Mouse (Mus musculus): ENCODE results near the gene Fam193a.

DNA sequence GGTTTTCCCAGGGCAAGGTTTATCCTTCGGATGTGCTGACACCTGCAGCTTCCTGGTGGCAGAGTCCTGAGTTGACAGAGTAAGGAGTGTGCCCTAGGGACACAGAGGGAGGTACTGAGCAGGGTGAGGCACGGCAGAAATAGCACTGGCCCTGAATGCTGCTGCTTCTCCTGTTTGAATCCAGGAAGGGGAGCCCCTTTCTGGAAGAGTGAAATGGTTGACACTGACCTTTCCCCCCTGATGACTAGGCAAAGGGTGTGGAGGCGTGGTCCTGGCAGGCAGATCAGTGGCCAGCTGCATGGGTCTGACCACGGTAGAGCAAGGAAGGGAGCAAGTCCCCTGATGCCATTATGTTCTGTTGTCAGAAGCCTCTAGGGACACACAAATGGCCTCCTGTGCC, 161.0 kb downstream of the Fam193a start:
- TF ChIP-seq CTCF (IDR thresholded peaks at IDR 0.05; ENCODE audit: control insufficient read depth, insufficient read depth, low read length) (no peak), POLR2A (IDR thresholded peaks at IDR 0.05; ENCODE audit: borderline replicate concordance, control insufficient read depth, low read depth, low read length) (no peak)

Data from bone marrow, adult 2 months (tissue).